Mouse (Mus musculus): ENCODE data around the gene Dcp1a.

The Dcp1a gene

DNA sequence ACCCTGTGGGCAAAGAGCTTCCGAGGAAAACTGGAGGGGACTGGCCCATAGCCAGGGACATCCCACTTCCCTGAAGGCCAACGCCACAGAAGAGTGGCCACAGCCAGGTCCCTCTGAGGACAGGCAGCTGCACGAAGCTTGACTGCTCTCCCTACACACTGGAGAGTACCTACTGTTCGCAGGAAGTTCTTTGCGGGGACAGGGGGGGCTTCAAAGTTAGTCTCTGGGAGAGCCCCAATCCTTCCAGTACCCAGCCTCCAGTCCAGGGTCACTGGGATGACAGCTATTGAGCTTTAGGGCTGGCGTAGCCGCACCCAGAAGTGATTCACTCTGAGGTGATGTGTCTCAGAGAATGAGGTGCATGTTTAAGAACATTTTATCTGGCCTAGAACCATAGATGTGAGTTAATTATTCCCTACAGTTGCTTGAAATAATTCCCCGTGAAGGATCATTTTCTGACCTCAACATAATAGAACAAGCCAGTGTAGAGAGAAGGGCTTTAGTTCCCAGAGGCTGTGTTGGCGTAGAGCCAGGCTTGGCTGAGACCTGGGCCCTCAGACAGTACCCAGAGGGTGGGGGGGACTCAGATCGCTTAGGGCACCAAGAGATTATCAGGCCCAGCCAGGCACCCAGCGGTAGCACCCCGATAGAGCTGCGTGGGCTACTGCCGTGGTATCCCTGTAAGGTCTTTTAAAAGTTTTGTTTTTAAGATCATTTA, 82.3 kb downstream of the Dcp1a start:
- no peak for DNase-seq

DNA sequence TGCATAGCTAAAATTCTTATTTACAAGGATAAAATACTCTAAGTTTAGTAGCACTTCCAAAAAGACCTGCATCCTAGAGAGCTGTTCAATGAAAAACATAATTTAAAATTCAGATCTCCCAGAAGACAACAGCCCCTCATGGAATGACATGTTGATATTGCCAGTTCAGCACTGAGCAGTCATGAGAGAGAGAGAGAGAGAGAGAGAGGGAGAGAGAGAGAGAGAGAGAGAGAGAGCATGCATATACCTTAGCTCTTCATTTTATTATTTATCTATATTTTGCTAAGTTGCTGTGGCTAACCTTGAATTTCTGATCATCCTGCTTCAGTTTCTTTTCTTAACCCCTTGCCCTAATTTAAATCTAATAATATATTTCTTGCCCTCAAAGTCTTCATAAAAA, 83.0 kb downstream of the Dcp1a start:
- DNase-seq: no peak

DNA sequence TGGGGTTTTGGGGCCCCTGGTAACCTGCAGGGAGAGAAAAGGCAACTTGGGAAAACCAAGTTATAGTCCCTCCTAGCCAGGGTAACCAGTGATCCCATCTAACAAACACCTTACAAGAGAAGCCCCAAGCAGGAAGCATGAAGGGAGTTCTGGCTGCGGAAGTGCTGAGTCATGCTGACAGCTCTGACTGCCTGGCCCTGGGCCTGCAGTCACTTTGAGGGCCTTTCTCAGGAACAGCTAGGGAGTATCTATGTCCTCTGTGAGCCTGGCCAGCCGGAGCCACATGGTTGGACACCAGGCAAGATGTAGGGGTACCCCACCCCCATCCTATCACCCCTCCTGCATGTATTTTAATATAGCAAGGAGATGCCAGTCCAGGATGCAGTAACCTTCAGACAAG, 85.1 kb downstream of the Dcp1a start:
- no peak for DNase-seq

DNA sequence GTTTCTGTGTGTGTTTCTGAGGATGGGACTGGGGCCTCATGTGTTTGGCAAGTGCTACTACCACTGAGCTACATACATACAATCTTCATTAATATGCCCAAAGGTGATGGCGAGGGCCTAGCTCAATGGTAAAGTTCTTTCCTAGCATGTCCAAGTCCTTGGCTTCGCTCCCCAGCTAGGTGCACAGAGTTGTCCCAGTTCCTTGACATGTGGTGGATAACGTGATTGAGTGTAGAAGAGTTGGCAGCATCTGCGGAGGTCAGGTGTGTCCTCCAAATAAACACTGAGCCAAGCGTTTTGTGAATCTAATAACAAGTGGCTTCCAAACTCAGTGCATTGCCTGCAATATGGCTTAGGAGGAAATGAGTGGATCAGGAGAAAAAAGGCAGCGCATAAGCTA, 87.0 kb downstream of the Dcp1a start:
- DNase-seq: no peak

DNA sequence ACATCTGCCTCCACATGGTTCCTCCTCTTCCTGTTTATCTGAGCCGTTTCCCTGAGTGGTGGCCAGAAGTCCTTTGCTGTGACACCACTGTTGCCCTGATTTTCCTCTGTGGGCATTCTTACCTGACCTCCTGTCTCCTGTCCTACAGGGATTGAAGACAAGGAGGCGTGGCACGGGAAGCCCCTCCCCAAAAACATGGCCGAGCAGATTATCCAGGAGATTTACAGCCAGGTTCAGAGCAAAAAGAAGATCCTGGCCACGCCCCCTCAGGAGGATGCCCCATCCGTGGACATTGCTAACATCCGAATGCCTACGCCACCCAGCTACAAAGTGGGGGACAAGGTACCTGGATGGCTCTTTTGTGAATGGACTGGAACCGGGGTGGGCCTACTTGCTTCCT, 88.7 kb downstream of the Dcp1a start:
- no peak for DNase-seq

DNA sequence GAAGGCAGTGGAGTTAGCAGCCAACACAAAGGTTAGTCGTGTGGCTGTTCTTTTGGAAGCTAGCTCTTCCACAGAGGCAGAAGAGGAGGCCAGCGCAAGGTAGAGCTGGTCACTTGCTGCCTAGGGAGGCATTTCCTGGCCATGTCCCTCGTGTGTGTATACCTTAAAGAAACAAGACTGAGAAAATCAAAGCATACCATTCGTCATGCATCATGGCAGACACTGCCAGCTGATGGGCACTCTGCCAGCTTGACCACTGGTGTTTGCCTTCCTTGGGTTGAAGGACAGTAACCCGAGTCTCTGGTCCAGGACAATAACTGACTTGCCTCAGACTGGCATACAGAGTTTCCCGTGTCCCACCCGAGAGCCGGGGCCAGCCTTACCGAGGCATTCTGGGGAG, 91.0 kb downstream of the Dcp1a start:
- no peak for DNase-seq

DNA sequence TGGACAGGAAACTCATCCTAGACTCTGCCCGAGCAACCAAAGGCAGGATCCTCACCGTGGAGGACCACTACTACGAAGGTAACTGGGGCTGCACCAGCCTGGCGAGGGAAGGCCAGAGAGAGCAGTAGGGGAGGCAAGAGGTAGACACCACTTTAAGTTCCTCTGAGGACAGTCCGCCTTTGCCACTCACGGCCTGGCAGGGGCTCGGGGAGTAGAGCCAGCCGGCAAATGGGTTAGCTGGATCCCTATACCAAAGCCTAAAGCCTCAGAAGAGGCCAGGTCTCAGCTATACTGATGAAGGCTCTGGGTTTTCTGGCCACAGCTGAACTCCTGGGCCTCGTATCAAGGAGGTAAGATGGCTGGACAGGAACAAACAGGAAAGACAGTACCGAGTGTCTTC, 92.9 kb downstream of the Dcp1a start:
- no peak for DNase-seq

DNA sequence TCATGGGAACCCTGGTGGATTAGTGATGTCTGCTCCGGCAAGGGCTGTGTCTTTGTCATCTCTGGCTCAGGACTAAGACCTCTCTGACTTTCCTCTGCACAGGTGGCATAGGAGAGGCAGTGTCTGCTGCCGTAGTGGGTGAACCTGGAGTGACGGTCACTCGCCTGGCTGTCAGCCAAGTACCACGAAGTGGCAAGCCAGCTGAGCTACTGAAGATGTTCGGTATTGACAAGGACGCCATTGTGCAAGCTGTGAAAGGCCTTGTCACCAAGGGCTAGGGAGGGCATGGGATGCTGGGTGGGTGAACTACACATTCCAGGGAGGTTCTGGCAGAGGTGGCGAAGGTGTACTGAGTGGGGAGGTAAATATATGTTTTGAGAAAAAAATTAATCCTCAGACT, 93.9 kb downstream of the Dcp1a start:
- DNase-seq: no peak

DNA sequence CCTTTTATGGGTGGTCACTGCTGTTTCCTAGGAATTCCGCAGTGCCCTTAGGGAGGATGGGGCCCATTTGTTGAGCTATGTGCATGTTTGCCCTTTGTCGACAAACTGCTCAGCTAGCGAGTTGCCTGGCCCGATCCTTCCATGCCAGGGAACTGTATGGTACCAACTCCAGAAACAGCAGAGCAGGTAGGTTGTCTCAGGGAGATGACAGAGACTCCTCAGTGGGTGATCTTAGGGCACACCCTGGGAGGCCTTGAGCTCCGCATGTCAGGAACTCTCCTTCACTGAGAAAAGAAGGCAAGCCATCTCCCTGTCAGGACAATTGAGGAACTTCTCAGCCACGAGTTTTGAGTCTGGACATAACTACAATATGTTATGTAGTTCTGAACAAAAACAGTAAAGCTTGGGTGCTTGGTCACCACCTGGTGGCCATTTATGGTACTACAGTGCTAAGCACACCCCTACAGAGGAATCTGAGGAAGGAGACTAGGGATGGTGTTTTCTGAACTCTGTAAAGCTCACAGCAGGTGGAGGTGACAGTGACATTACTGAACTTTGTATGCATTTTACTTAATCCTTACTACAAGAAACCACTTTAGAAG, 94.7 kb downstream of the Dcp1a start:
- peak; percentile 79 for DNase-seq

DNA sequence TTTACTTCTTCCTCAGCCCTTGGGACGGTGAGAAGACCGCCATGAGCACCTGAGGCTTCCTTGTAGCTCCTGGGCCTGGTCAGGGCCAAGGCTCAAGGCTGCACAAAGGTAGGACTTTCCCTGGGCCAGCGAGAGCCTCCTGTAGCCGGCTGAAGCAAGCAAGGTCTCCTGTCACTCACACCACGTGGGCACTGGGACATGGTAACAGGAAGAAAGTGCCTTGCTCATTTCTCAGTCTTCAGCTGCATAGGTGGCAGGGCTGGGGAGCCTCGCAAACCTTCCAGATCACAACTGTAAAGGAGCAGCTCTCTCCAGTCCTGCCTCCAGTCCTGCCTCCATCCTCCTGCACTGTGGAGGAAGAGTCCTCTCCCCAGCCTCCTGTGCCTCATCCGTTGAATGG, 96.5 kb downstream of the Dcp1a start:
- no peak for DNase-seq

DNA sequence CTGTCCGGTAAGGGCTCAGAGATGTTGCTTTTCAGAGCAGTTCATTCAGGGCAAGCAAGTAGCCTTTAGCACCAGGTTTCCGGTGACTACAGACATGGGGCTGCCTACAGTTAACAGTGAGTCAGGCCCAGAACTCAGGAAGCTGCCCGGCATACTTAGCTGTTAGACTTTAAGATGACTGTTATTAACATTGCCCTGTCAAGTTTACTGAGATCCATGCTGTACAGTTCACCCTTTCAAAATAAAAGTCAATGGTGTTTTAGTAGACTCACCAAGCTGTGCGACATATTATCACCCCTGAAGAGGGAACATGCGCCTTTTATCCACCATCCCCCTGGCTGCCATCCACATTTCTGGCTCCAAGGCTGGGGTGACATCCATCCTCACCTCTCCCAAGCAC, 96.9 kb downstream of the Dcp1a start:
- no peak for DNase-seq
